Mouse (Mus musculus) embryonic facial prominence, embryonic 11.5 days (tissue): ENCODE measurements around the gene Xirp2. TPM values are rescaled to one million over a fixed set of nuclear protein-coding genes. Genes with fewer than 3 reads are reported as not detected.

ENCODE experiments used
- ATAC-seq: fragments of 200-750 bp; cut with Nextera tagmentation; replicated peaks from 2 replicates; pipeline ENCODE4 v1.8.0; 2017; ENCODE audit warnings: low read depth; ENCODE audit not compliant: insufficient number of reproducible peaks, low FRiP score, low TSS enrichment
- DNase-seq: peaks from one replicate; pipeline ENCODE4 v3.0.0-alpha.2; 2015; ENCODE audit warnings: low spot score
- H3K27ac ChIP-seq: fragments of 300-500 bp; sonication (generic); replicated peaks from 2 replicates; pipeline ENCODE4 v1.5.1; 2014; ENCODE audit warnings: mild to moderate bottlenecking, low read depth, low read length, control low read depth
- H3K27me3 ChIP-seq: fragments of 300-500 bp; sonication (generic); 2 replicates; pipeline ENCODE4 v1.6.1; 2014; ENCODE audit warnings: mild to moderate bottlenecking, low read length, moderate library complexity, mixed read lengths; ENCODE audit not compliant: control insufficient read depth, insufficient read depth
- H3K36me3 ChIP-seq: fragments of 300-500 bp; sonication (generic); replicated peaks from 2 replicates; pipeline ENCODE4 v1.6.1; 2014; ENCODE audit warnings: low read depth, mild to moderate bottlenecking, low read length, moderate library complexity, mixed read lengths; ENCODE audit not compliant: control insufficient read depth, insufficient read depth
- H3K4me1 ChIP-seq: fragments of 300-500 bp; sonication (generic); 2 replicates; pipeline ENCODE4 v1.6.1; 2014; ENCODE audit warnings: low read length, mixed read lengths; ENCODE audit not compliant: control insufficient read depth, insufficient read depth
- H3K4me2 ChIP-seq: fragments of 300-500 bp; sonication (generic); 2 replicates; pipeline ENCODE4 v1.6.1; 2014; ENCODE audit warnings: low read depth, mild to moderate bottlenecking, control low read depth, low read length, moderate library complexity
- H3K4me3 ChIP-seq: fragments of 300-500 bp; sonication (generic); 2 replicates; pipeline ENCODE4 v1.5.1; 2014; ENCODE audit warnings: low read depth, low read length, control low read depth
- H3K9ac ChIP-seq: fragments of 300-500 bp; sonication (generic); replicated peaks from 2 replicates; pipeline ENCODE4 v1.6.1; 2014; ENCODE audit warnings: mild to moderate bottlenecking, control low read depth, low read length
- H3K9me3 ChIP-seq: fragments of 300-500 bp; sonication (generic); replicated peaks from 2 replicates; pipeline ENCODE4 v1.6.1; 2016; ENCODE audit warnings: mild to moderate bottlenecking, low read length, inconsistent platforms, mixed read lengths; ENCODE audit not compliant: control insufficient read depth
- WGBS: fragments of 180-500 bp; shearing (Covaris S2); extraction: QIAGEN DNeasy Blood & Tissue Kit; methylation state at CpG from one replicate; pipeline ENCODE4 v1.1.7; 2014; 5-methylcytosine and 5-hydroxymethylcytosine counted together
- polyA plus RNA-seq: library from polyadenylated mRNA; unstranded; fragments of >200 nt; fragmentation: Nextera tagmentation; extraction: Ambion mirVana; gene quantifications from 2 replicates; pipeline ENCODE4 v1.2.1, GENCODE M21; 2014

The Xirp2 gene
- polyA plus RNA-seq, 1 experiment from 2014 or later = not detected

GRCm38 (mm10) chr2:67565480-67566331 lies 119.9 kb downstream of the Xirp2 start, which contains the start of gene B3galt1:
Gene B3galt1, plus strand, starts transcription at chr2:67565871.
- no peaks in the 10 kb centered on the region for H3K27me3 ChIP-seq
- under 1% methylated on average over 72 of the region's 83 CpGs for WGBS

GRCm38 (mm10) chr2:67566566-67566965 lies 120.8 kb downstream of the Xirp2 start:
- Histone ChIP-seq H3K36me3 (no peaks in the 10 kb centered on the region), H3K4me3 (peak overlapping the region; percentile 67), H3K4me1 (peaks cover 3% of the 10 kb centered on the region; the same call in 1 of the 2 replicates), H3K9me3 (no peaks in the 10 kb centered on the region), H3K27me3 (no peaks in the 10 kb centered on the region), H3K4me2 (peak overlapping the region; percentile 79), H3K27ac (no peak overlapping the region), H3K9ac (peak overlapping the region; percentile 68; the same call in 1 of the 2 replicates)
- 0 out of 2 replicates have a peak, but pooled peaks have one; percentile 15 for ATAC-seq
- WGBS = 3% methylated on average over 12 of the region's 12 CpGs
- no peak for DNase-seq

More at GRCm38 (mm10) chr2:67565480-67566331, 119.9 kb downstream of the Xirp2 start, which contains the start of gene B3galt1:
- H3K36me3 ChIP-seq = no peaks in the 10 kb centered on the region
- peak within 1 kb of the TSS; percentile 67 for H3K4me3 ChIP-seq
- peak within 1 kb of the TSS; percentile 52; the same call in 1 of the 2 replicates for H3K27ac ChIP-seq
- ATAC-seq = peak; percentile 97
- no peaks in the 10 kb centered on the region for H3K9me3 ChIP-seq
- peak; percentile 92 for DNase-seq
- peak within 1 kb of the TSS; percentile 79 for H3K4me2 ChIP-seq
- peaks cover 3% of the 10 kb centered on the region; the same call in 1 of the 2 replicates for H3K4me1 ChIP-seq
- peak within 1 kb of the TSS; percentile 68 for H3K9ac ChIP-seq

GRCm38 (mm10) chr2:67567141-67567680 lies 121.4 kb downstream of the Xirp2 start:
- H3K27ac ChIP-seq = no peak overlapping the region
- no peaks in the 10 kb centered on the region for H3K9me3 ChIP-seq
- H3K4me3 ChIP-seq = peak overlapping the region; percentile 25; the same call in 1 of the 2 replicates
- no peaks in the 10 kb centered on the region for H3K36me3 ChIP-seq
- peaks cover 3% of the 10 kb centered on the region; the same call in 1 of the 2 replicates for H3K4me1 ChIP-seq
- ATAC-seq = no peak
- H3K9ac ChIP-seq = no peak overlapping the region
- 14% methylated on average over 8 of the region's 8 CpGs for WGBS
- DNase-seq = peak; percentile 10
- no peaks in the 10 kb centered on the region for H3K27me3 ChIP-seq
- peak overlapping the region; percentile 19 for H3K4me2 ChIP-seq

Other genes with a start within 250 kb of the Xirp2 start
- not detected in 2 replicates for gene Gm21830, start 32.3 kb upstream of the Xirp2 start, polyA plus RNA-seq
- not detected in 2 replicates for gene Gm26727, start 12.8 kb upstream of the Xirp2 start, polyA plus RNA-seq
- 9.3 and 9.6 TPM in 2 replicates for gene B3galt1, start 119.9 kb downstream of the Xirp2 start, polyA plus RNA-seq